Mouse (Mus musculus): ENCODE measurements around the gene Pip5k1c. TPM values are rescaled to one million over a fixed set of nuclear protein-coding genes. Genes with fewer than 3 reads are reported as not detected.

Gene Pip5k1c
- total RNA-seq, 2 experiments from 2014 or later = 17.3 to 51.0 TPM

GRCm38 (mm10) chr10:81319741-81320549, 27.2 kb downstream of the Pip5k1c start:
- peak; percentile 72; the same call in 1 of the 2 replicates for ATAC-seq (replicated peaks; ENCODE audit: low FRiP score, low TSS enrichment, poor library complexity, severe bottlenecking)

- peak; percentile 75 for ATAC-seq (replicated peaks; ENCODE audit: low FRiP score, low TSS enrichment, poor library complexity, severe bottlenecking)
Observed at GRCm38 (mm10) chr10:81320550-81321347, 28.0 kb downstream of the Pip5k1c start, which contains the start of gene Cactin. Gene Cactin, plus strand, starts transcription at chr10:81321103.

GRCm38 (mm10) chr10:81321436-81321835, 28.7 kb downstream of the Pip5k1c start:
- ATAC-seq (replicated peaks; ENCODE audit: low FRiP score, low TSS enrichment, poor library complexity, severe bottlenecking) = no peak

GRCm38 (mm10) chr10:81322444-81322843, 29.7 kb downstream of the Pip5k1c start:
- no peak for ATAC-seq (replicated peaks; ENCODE audit: low FRiP score, low TSS enrichment, poor library complexity, severe bottlenecking)

GRCm38 (mm10) chr10:81323141-81323775, 30.5 kb downstream of the Pip5k1c start:
- no peak for ATAC-seq (replicated peaks; ENCODE audit: low FRiP score, low TSS enrichment, poor library complexity, severe bottlenecking)

- ATAC-seq (replicated peaks; ENCODE audit: low FRiP score, low TSS enrichment, poor library complexity, severe bottlenecking) = no peak
Observed at GRCm38 (mm10) chr10:81323791-81324530, 31.2 kb downstream of the Pip5k1c start.

GRCm38 (mm10) chr10:81325176-81325575, 32.4 kb downstream of the Pip5k1c start:
- no peak for ATAC-seq (replicated peaks; ENCODE audit: low FRiP score, low TSS enrichment, poor library complexity, severe bottlenecking)

GRCm38 (mm10) chr10:81325781-81326180, 33.0 kb downstream of the Pip5k1c start:
- ATAC-seq (replicated peaks; ENCODE audit: low FRiP score, low TSS enrichment, poor library complexity, severe bottlenecking) = no peak

- no peak for ATAC-seq (replicated peaks; ENCODE audit: low FRiP score, low TSS enrichment, poor library complexity, severe bottlenecking)
Observed at GRCm38 (mm10) chr10:81326858-81327257, 34.1 kb downstream of the Pip5k1c start.

GRCm38 (mm10) chr10:81327959-81328358, 35.2 kb downstream of the Pip5k1c start:
- 0 out of 2 replicates have a peak, but pooled peaks have one; percentile 6 for ATAC-seq (replicated peaks; ENCODE audit: low FRiP score, low TSS enrichment, poor library complexity, severe bottlenecking)

GRCm38 (mm10) chr10:81328386-81328785, 35.6 kb downstream of the Pip5k1c start, which contains the start of gene Tbxa2r:
Gene Tbxa2r, plus strand, starts transcription at chr10:81328731.
- ATAC-seq (replicated peaks; ENCODE audit: low FRiP score, low TSS enrichment, poor library complexity, severe bottlenecking) = peak; percentile 41; the same call in 1 of the 2 replicates

- ATAC-seq (replicated peaks; ENCODE audit: low FRiP score, low TSS enrichment, poor library complexity, severe bottlenecking) = no peak
Observed at GRCm38 (mm10) chr10:81329194-81329975, 36.6 kb downstream of the Pip5k1c start.

GRCm38 (mm10) chr10:81330007-81330406, 37.2 kb downstream of the Pip5k1c start:
- ATAC-seq (replicated peaks; ENCODE audit: low FRiP score, low TSS enrichment, poor library complexity, severe bottlenecking) = no peak

GRCm38 (mm10) chr10:81332277-81332676, 39.5 kb downstream of the Pip5k1c start:
- ATAC-seq (replicated peaks; ENCODE audit: low FRiP score, low TSS enrichment, poor library complexity, severe bottlenecking) = no peak

GRCm38 (mm10) chr10:81334324-81334723, 41.6 kb downstream of the Pip5k1c start:
- no peak for ATAC-seq (replicated peaks; ENCODE audit: low FRiP score, low TSS enrichment, poor library complexity, severe bottlenecking)

- no peak for ATAC-seq (replicated peaks; ENCODE audit: low FRiP score, low TSS enrichment, poor library complexity, severe bottlenecking)
Observed at GRCm38 (mm10) chr10:81335393-81336340, 42.9 kb downstream of the Pip5k1c start.

- no peak for ATAC-seq (replicated peaks; ENCODE audit: low FRiP score, low TSS enrichment, poor library complexity, severe bottlenecking)
Observed at GRCm38 (mm10) chr10:81336558-81336957, 43.8 kb downstream of the Pip5k1c start.

Data from megakaryocyte-erythroid progenitor cell, adult 5-6 weeks (primary cell).